Mouse (Mus musculus): ENCODE measurements around the gene Dcpp1.

DNA sequence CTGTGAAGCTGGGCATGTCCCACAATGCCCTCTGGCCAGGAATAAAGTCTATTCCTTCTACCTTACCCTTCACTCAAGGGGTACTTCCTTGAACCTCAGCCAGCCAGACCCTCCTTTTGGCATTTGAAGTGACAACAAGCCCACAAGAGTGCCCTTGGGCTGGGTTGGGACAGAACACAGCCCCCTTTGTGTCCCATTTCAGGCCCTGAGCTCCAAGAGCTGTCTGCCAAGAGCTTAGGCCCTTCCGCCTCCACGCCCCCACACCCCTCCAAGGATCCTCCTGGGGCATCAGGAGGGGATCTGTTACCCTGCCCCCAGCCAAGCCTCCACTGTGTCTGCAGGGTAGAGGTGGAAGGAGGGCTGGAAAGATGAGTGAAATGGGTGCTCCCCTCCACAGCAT, 3.5 kb upstream of the Dcpp1 start:
- no peak for TF ChIP-seq POLR2A (IDR thresholded peaks at IDR 0.05; ENCODE audit: borderline replicate concordance, extremely low read depth, insufficient read depth, insufficient read length, poor library complexity, severe bottlenecking)
- TF ChIP-seq CTCF (IDR thresholded peaks at IDR 0.05; ENCODE audit: borderline replicate concordance, extremely low read depth, insufficient read depth, insufficient read length), result no peak
